Mouse (Mus musculus): Measurements from ENCODE around the gene Iqch. TPM values are rescaled to one million over a fixed set of nuclear protein-coding genes. Genes with fewer than 3 reads are reported as not detected.
A peak's percentile ranks its signal among the peaks of the same experiment; 100 is the strongest.

Iqch gene
- polyA plus RNA-seq, 1 experiment from 2014 or later: 0.22 TPM

GRCm38 (mm10) chr9:63609246-63609645, 7.0 kb upstream of the Iqch start:
- H3K36me3 ChIP-seq (ENCODE audit: control insufficient read depth, insufficient read depth, low read length): no peaks in the 10 kb centered on the region
- WGBS: 78% methylated on average over 8 of the region's 8 CpGs
- no peak overlapping the region for H3K9ac ChIP-seq (replicated peaks; ENCODE audit: low read depth, low read length)
- peaks cover 14% of the 10 kb centered on the region for H3K4me1 ChIP-seq (ENCODE audit: control insufficient read depth, insufficient read depth, low read length)
- ATAC-seq (ENCODE audit: insufficient number of reproducible peaks, insufficient read depth, low FRiP score, low read depth): no peak
- no peaks in the 10 kb centered on the region for H3K27me3 ChIP-seq (ENCODE audit: control insufficient read depth, insufficient read depth, low read length)
- H3K4me3 ChIP-seq (ENCODE audit: low read depth, low read length): no peak overlapping the region
- no peak overlapping the region for H3K27ac ChIP-seq (ENCODE audit: low read length)
- H3K4me2 ChIP-seq (replicated peaks; ENCODE audit: low read depth, low read length): no peak overlapping the region
- no peaks in the 10 kb centered on the region for H3K9me3 ChIP-seq (ENCODE audit: control insufficient read depth, low read depth, low read length)

GRCm38 (mm10) chr9:63608006-63608405, 5.7 kb upstream of the Iqch start:
- H3K27me3 ChIP-seq (ENCODE audit: control insufficient read depth, insufficient read depth, low read length): no peaks in the 10 kb centered on the region
- WGBS: 87% methylated on average over 6 of the region's 6 CpGs
- H3K4me3 ChIP-seq (ENCODE audit: low read depth, low read length): no peak overlapping the region
- H3K4me1 ChIP-seq (ENCODE audit: control insufficient read depth, insufficient read depth, low read length): peaks cover 13% of the 10 kb centered on the region
- H3K36me3 ChIP-seq (ENCODE audit: control insufficient read depth, insufficient read depth, low read length): no peaks in the 10 kb centered on the region
- H3K9me3 ChIP-seq (ENCODE audit: control insufficient read depth, low read depth, low read length): no peaks in the 10 kb centered on the region
- no peak overlapping the region for H3K9ac ChIP-seq (replicated peaks; ENCODE audit: low read depth, low read length)
- no peak for ATAC-seq (ENCODE audit: insufficient number of reproducible peaks, insufficient read depth, low FRiP score, low read depth)
- no peak overlapping the region for H3K27ac ChIP-seq (ENCODE audit: low read length)
- H3K4me2 ChIP-seq (replicated peaks; ENCODE audit: low read depth, low read length): no peak overlapping the region

- Histone ChIP-seq H3K9me3 (ENCODE audit: control insufficient read depth, low read depth, low read length) (no peaks in the 10 kb centered on the region), H3K4me2 (replicated peaks; ENCODE audit: low read depth, low read length) (no peak overlapping the region), H3K27ac (ENCODE audit: low read length) (no peak overlapping the region), H3K4me1 (ENCODE audit: control insufficient read depth, insufficient read depth, low read length) (peaks cover 12% of the 10 kb centered on the region), H3K4me3 (ENCODE audit: low read depth, low read length) (no peak overlapping the region), H3K27me3 (ENCODE audit: control insufficient read depth, insufficient read depth, low read length) (no peaks in the 10 kb centered on the region), H3K9ac (replicated peaks; ENCODE audit: low read depth, low read length) (no peak overlapping the region), H3K36me3 (ENCODE audit: control insufficient read depth, insufficient read depth, low read length) (no peaks in the 10 kb centered on the region)
- no peak for ATAC-seq (ENCODE audit: insufficient number of reproducible peaks, insufficient read depth, low FRiP score, low read depth)
- WGBS: 74% methylated on average over 2 of the region's 2 CpGs
These were observed 4.3 kb upstream of the Iqch start for GRCm38 (mm10) chr9:63606594-63606993.

GRCm38 (mm10) chr9:63603849-63604248, 1.6 kb upstream of the Iqch start:
- Histone ChIP-seq H3K4me1 (ENCODE audit: control insufficient read depth, insufficient read depth, low read length) (peaks cover 8% of the 10 kb centered on the region; the same call in 1 of the 2 replicates), H3K36me3 (ENCODE audit: control insufficient read depth, insufficient read depth, low read length) (no peaks in the 10 kb centered on the region), H3K27me3 (ENCODE audit: control insufficient read depth, insufficient read depth, low read length) (no peaks in the 10 kb centered on the region), H3K27ac (ENCODE audit: low read length) (no peak overlapping the region), H3K9me3 (ENCODE audit: control insufficient read depth, low read depth, low read length) (no peaks in the 10 kb centered on the region), H3K9ac (replicated peaks; ENCODE audit: low read depth, low read length) (no peak overlapping the region), H3K4me2 (replicated peaks; ENCODE audit: low read depth, low read length) (peak overlapping the region; percentile 54), H3K4me3 (ENCODE audit: low read depth, low read length) (no peak overlapping the region)
- 63% methylated on average over 6 of the region's 6 CpGs for WGBS
- no peak for ATAC-seq (ENCODE audit: insufficient number of reproducible peaks, insufficient read depth, low FRiP score, low read depth)

GRCm38 (mm10) chr9:63596660-63597059, 5.6 kb downstream of the Iqch start:
- no peaks in the 10 kb centered on the region for H3K4me1 ChIP-seq (ENCODE audit: control insufficient read depth, insufficient read depth, low read length)
- H3K4me2 ChIP-seq (replicated peaks; ENCODE audit: low read depth, low read length): no peak overlapping the region
- no peak overlapping the region for H3K4me3 ChIP-seq (ENCODE audit: low read depth, low read length)
- no peaks in the 10 kb centered on the region for H3K27me3 ChIP-seq (ENCODE audit: control insufficient read depth, insufficient read depth, low read length)
- 60% methylated on average over 9 of the region's 9 CpGs for WGBS
- no peak for ATAC-seq (ENCODE audit: insufficient number of reproducible peaks, insufficient read depth, low FRiP score, low read depth)
- no peaks in the 10 kb centered on the region for H3K9me3 ChIP-seq (ENCODE audit: control insufficient read depth, low read depth, low read length)
- no peaks in the 10 kb centered on the region for H3K36me3 ChIP-seq (ENCODE audit: control insufficient read depth, insufficient read depth, low read length)
- H3K27ac ChIP-seq (ENCODE audit: low read length): no peak overlapping the region
- H3K9ac ChIP-seq (replicated peaks; ENCODE audit: low read depth, low read length): 0 out of 2 replicates have a peak overlapping the region, but pooled peaks have one; percentile 18

- no peaks in the 10 kb centered on the region for H3K9me3 ChIP-seq (ENCODE audit: control insufficient read depth, low read depth, low read length)
- H3K4me3 ChIP-seq (ENCODE audit: low read depth, low read length): no peak overlapping the region
- H3K27me3 ChIP-seq (ENCODE audit: control insufficient read depth, insufficient read depth, low read length): no peaks in the 10 kb centered on the region
- no peaks in the 10 kb centered on the region for H3K4me1 ChIP-seq (ENCODE audit: control insufficient read depth, insufficient read depth, low read length)
- no peak overlapping the region for H3K4me2 ChIP-seq (replicated peaks; ENCODE audit: low read depth, low read length)
- no peaks in the 10 kb centered on the region for H3K36me3 ChIP-seq (ENCODE audit: control insufficient read depth, insufficient read depth, low read length)
- WGBS: 89% methylated on average over 8 of the region's 8 CpGs
- H3K9ac ChIP-seq (replicated peaks; ENCODE audit: low read depth, low read length): no peak overlapping the region
- ATAC-seq (ENCODE audit: insufficient number of reproducible peaks, insufficient read depth, low FRiP score, low read depth): no peak
- H3K27ac ChIP-seq (ENCODE audit: low read length): no peak overlapping the region
These were observed 6.6 kb downstream of the Iqch start for GRCm38 (mm10) chr9:63595652-63596051.

GRCm38 (mm10) chr9:63595032-63595431, 7.3 kb downstream of the Iqch start:
- H3K27me3 ChIP-seq (ENCODE audit: control insufficient read depth, insufficient read depth, low read length): no peaks in the 10 kb centered on the region
- H3K36me3 ChIP-seq (ENCODE audit: control insufficient read depth, insufficient read depth, low read length): no peaks in the 10 kb centered on the region
- ATAC-seq (ENCODE audit: insufficient number of reproducible peaks, insufficient read depth, low FRiP score, low read depth): no peak
- no peaks in the 10 kb centered on the region for H3K4me1 ChIP-seq (ENCODE audit: control insufficient read depth, insufficient read depth, low read length)
- H3K4me3 ChIP-seq (ENCODE audit: low read depth, low read length): no peak overlapping the region
- no peak overlapping the region for H3K9ac ChIP-seq (replicated peaks; ENCODE audit: low read depth, low read length)
- no peak overlapping the region for H3K4me2 ChIP-seq (replicated peaks; ENCODE audit: low read depth, low read length)
- no peaks in the 10 kb centered on the region for H3K9me3 ChIP-seq (ENCODE audit: control insufficient read depth, low read depth, low read length)
- H3K27ac ChIP-seq (ENCODE audit: low read length): no peak overlapping the region
- WGBS: 89% methylated on average over 1 of the region's 1 CpGs

- no peaks in the 10 kb centered on the region for H3K27me3 ChIP-seq (ENCODE audit: control insufficient read depth, insufficient read depth, low read length)
- H3K9me3 ChIP-seq (ENCODE audit: control insufficient read depth, low read depth, low read length): no peaks in the 10 kb centered on the region; the same call in 1 of the 2 replicates
- ATAC-seq (ENCODE audit: insufficient number of reproducible peaks, insufficient read depth, low FRiP score, low read depth): no peak
- no peak overlapping the region for H3K27ac ChIP-seq (ENCODE audit: low read length)
- 78% methylated on average over 8 of the region's 8 CpGs for WGBS
- H3K9ac ChIP-seq (replicated peaks; ENCODE audit: low read depth, low read length): no peak overlapping the region
- H3K4me2 ChIP-seq (replicated peaks; ENCODE audit: low read depth, low read length): no peak overlapping the region
- H3K36me3 ChIP-seq (ENCODE audit: control insufficient read depth, insufficient read depth, low read length): no peaks in the 10 kb centered on the region
- H3K4me3 ChIP-seq (ENCODE audit: low read depth, low read length): no peak overlapping the region
- H3K4me1 ChIP-seq (ENCODE audit: control insufficient read depth, insufficient read depth, low read length): no peaks in the 10 kb centered on the region
These were observed 10.5 kb downstream of the Iqch start for GRCm38 (mm10) chr9:63591661-63592256.

GRCm38 (mm10) chr9:63590592-63590991, 11.7 kb downstream of the Iqch start:
- no peak for ATAC-seq (ENCODE audit: insufficient number of reproducible peaks, insufficient read depth, low FRiP score, low read depth)
- Histone ChIP-seq H3K27ac (ENCODE audit: low read length) (no peak overlapping the region), H3K27me3 (ENCODE audit: control insufficient read depth, insufficient read depth, low read length) (no peaks in the 10 kb centered on the region), H3K9me3 (ENCODE audit: control insufficient read depth, low read depth, low read length) (peaks cover 3% of the 10 kb centered on the region; the same call in 1 of the 2 replicates), H3K36me3 (ENCODE audit: control insufficient read depth, insufficient read depth, low read length) (no peaks in the 10 kb centered on the region), H3K4me2 (replicated peaks; ENCODE audit: low read depth, low read length) (no peak overlapping the region), H3K4me3 (ENCODE audit: low read depth, low read length) (no peak overlapping the region), H3K9ac (replicated peaks; ENCODE audit: low read depth, low read length) (no peak overlapping the region), H3K4me1 (ENCODE audit: control insufficient read depth, insufficient read depth, low read length) (no peaks in the 10 kb centered on the region)
- 89% methylated on average over 4 of the region's 4 CpGs for WGBS

All from stomach, embryonic 14.5 days (tissue).